Mouse (Mus musculus) E14TG2a.4 (cell line): ENCODE measurements at regions not wholly inside any gene's neighbourhood (a gene's known extent, or its start where the extent isn't known, plus 50 kb on each side); places are given as distances from the start of the nearest gene placed in this dataset.

Experiments
- CTCF ChIP-seq: conservative IDR thresholded peaks from 2 replicates; pipeline ENCODE4 v1.5.1; 2014; ENCODE audit warnings: low read length
- NANOG ChIP-seq: IDR thresholded peaks from 2 replicates; pipeline ENCODE4 v1.6.1; 2014; ENCODE audit warnings: borderline replicate concordance, low read length, mixed read lengths

GRCm38 (mm10) chr9:122673777-122674176 lies 73.4 kb upstream of the Topaz1 start:
- TF ChIP-seq CTCF, result no peak
- TF ChIP-seq NANOG, result no peak
